Mouse (Mus musculus) kidney, embryonic 15.5 days (tissue): ENCODE data around the gene Sult2b1. TPM values are rescaled to one million over a fixed set of nuclear protein-coding genes. Genes with fewer than 3 reads are reported as not detected.

Experiments used
- ATAC-seq: fragments of 200-750 bp; cut with Nextera tagmentation; replicated peaks from 2 replicates; pipeline ENCODE4 v1.8.0; 2017; ENCODE audit warnings: moderate TSS enrichment; ENCODE audit not compliant: low FRiP score
- H3K27ac ChIP-seq: fragments of 300-500 bp; sonication (generic); 2 replicates; pipeline ENCODE4 v1.5.1; 2015; ENCODE audit warnings: mild to moderate bottlenecking, inconsistent platforms
- H3K27me3 ChIP-seq: fragments of 300-500 bp; sonication (generic); 2 replicates; pipeline ENCODE4 v1.6.1; 2015; ENCODE audit warnings: inconsistent platforms
- H3K36me3 ChIP-seq: fragments of 300-500 bp; sonication (generic); 2 replicates; pipeline ENCODE4 v1.6.1; 2015; ENCODE audit warnings: inconsistent platforms
- H3K4me1 ChIP-seq: fragments of 300-500 bp; sonication (generic); 2 replicates; pipeline ENCODE4 v1.6.1; 2015; ENCODE audit warnings: inconsistent platforms
- H3K4me2 ChIP-seq: fragments of 300-500 bp; sonication (generic); 2 replicates; pipeline ENCODE4 v1.6.1; 2015; ENCODE audit warnings: moderate library complexity, mild to moderate bottlenecking, inconsistent platforms
- H3K4me3 ChIP-seq: fragments of 300-500 bp; sonication (generic); replicated peaks from 2 replicates; pipeline ENCODE4 v1.5.1; 2015; ENCODE audit warnings: mild to moderate bottlenecking, inconsistent platforms
- H3K9ac ChIP-seq: fragments of 300-500 bp; sonication (generic); 2 replicates; pipeline ENCODE4 v1.6.1; 2015; ENCODE audit warnings: mild to moderate bottlenecking, inconsistent platforms
- H3K9me3 ChIP-seq: fragments of 300-500 bp; sonication (generic); replicated peaks from 2 replicates; pipeline ENCODE4 v1.6.1; 2016; ENCODE audit warnings: inconsistent platforms
- WGBS: fragments of 180-500 bp; shearing (Covaris S2); methylation state at CpG from one replicate; pipeline ENCODE4 v1.1.7; 2015; ENCODE audit warnings: mixed read lengths; 5-methylcytosine and 5-hydroxymethylcytosine counted together
- polyA plus RNA-seq: library from polyadenylated mRNA; unstranded; fragments of >200 nt; fragmentation: Nextera tagmentation; extraction: Ambion mirVana; gene quantifications from 2 replicates; pipeline ENCODE4 v1.2.1, GENCODE M21; 2015

The Sult2b1 gene
- polyA plus RNA-seq, 1 experiment from 2014 or later: 2.8 TPM

- peak overlapping the region; percentile 68 for H3K27ac ChIP-seq
- H3K4me2 ChIP-seq: peak overlapping the region; percentile 95
- peak overlapping the region; percentile 72 for H3K4me3 ChIP-seq
- WGBS: under 1% methylated on average over 14 of the region's 14 CpGs
- peaks cover 27% of the 10 kb centered on the region for H3K36me3 ChIP-seq
- no peaks in the 10 kb centered on the region for H3K9me3 ChIP-seq
- peak; percentile 73 for ATAC-seq
- H3K4me1 ChIP-seq: peaks cover 53% of the 10 kb centered on the region
- H3K9ac ChIP-seq: peak overlapping the region; percentile 60
- peaks cover 12% of the 10 kb centered on the region; the same call in 1 of the 2 replicates for H3K27me3 ChIP-seq
These were observed 1.7 kb upstream of the Sult2b1 start for GRCm38 (mm10) chr7:45786136-45786578.

- peak; percentile 37 for ATAC-seq
- Histone ChIP-seq H3K4me3 (peak overlapping the region; percentile 72), H3K36me3 (peaks cover 25% of the 10 kb centered on the region), H3K9me3 (no peaks in the 10 kb centered on the region), H3K27me3 (peaks cover 12% of the 10 kb centered on the region; the same call in 1 of the 2 replicates), H3K4me2 (peak overlapping the region; percentile 95), H3K27ac (peak overlapping the region; percentile 68), H3K9ac (peak overlapping the region; percentile 60), H3K4me1 (peaks cover 47% of the 10 kb centered on the region)
- WGBS: 1% methylated on average over 38 of the region's 42 CpGs
These were observed 1.1 kb upstream of the Sult2b1 start for GRCm38 (mm10) chr7:45785388-45786135.

- Histone ChIP-seq H3K27me3 (peaks cover 12% of the 10 kb centered on the region; the same call in 1 of the 2 replicates), H3K27ac (no peak within 1 kb of the TSS), H3K9me3 (no peaks in the 10 kb centered on the region), H3K36me3 (peaks cover 6% of the 10 kb centered on the region), H3K4me2 (peak within 1 kb of the TSS; percentile 95), H3K4me3 (peak within 1 kb of the TSS; percentile 72), H3K9ac (peak within 1 kb of the TSS; percentile 68), H3K4me1 (peaks cover 55% of the 10 kb centered on the region)
- ATAC-seq: 0 out of 2 replicates have a peak, but pooled peaks have one; percentile 4
- 1% methylated on average over 38 of the region's 38 CpGs for WGBS
These were observed 868 bp downstream of the Sult2b1 start, which contains the start of gene Lmtk3 for GRCm38 (mm10) chr7:45783511-45784091. Gene Lmtk3 (plus strand): TSS chr7:45783738.

GRCm38 (mm10) chr7:45782271-45782670 is 2.2 kb downstream of the Sult2b1 start:
- Histone ChIP-seq H3K27me3 (peaks cover 12% of the 10 kb centered on the region; the same call in 1 of the 2 replicates), H3K4me2 (no peak overlapping the region), H3K4me1 (peaks cover 50% of the 10 kb centered on the region), H3K9ac (no peak overlapping the region), H3K36me3 (no peaks in the 10 kb centered on the region), H3K27ac (no peak overlapping the region), H3K4me3 (no peak overlapping the region), H3K9me3 (no peaks in the 10 kb centered on the region)
- no peak for ATAC-seq
- 61% methylated on average over 4 of the region's 4 CpGs for WGBS

GRCm38 (mm10) chr7:45779081-45779641 is 5.3 kb downstream of the Sult2b1 start:
- 18% methylated on average over 22 of the region's 22 CpGs for WGBS
- peaks cover 9% of the 10 kb centered on the region; the same call in 1 of the 2 replicates for H3K27me3 ChIP-seq
- H3K9me3 ChIP-seq: no peaks in the 10 kb centered on the region
- H3K4me1 ChIP-seq: peaks cover 19% of the 10 kb centered on the region
- H3K4me2 ChIP-seq: peak overlapping the region; percentile 50
- ATAC-seq: no peak
- H3K9ac ChIP-seq: no peak overlapping the region
- no peaks in the 10 kb centered on the region for H3K36me3 ChIP-seq
- H3K27ac ChIP-seq: no peak overlapping the region
- H3K4me3 ChIP-seq: peak overlapping the region; percentile 8

GRCm38 (mm10) chr7:45775237-45775636 is 9.2 kb downstream of the Sult2b1 start:
- no peak overlapping the region for H3K27ac ChIP-seq
- H3K4me3 ChIP-seq: no peak overlapping the region
- no peak overlapping the region for H3K9ac ChIP-seq
- ATAC-seq: no peak
- WGBS: 54% methylated on average over 7 of the region's 7 CpGs
- H3K4me2 ChIP-seq: no peak overlapping the region
- no peaks in the 10 kb centered on the region for H3K9me3 ChIP-seq
- H3K36me3 ChIP-seq: no peaks in the 10 kb centered on the region
- H3K27me3 ChIP-seq: peaks cover 2% of the 10 kb centered on the region; the same call in 1 of the 2 replicates
- peaks cover 18% of the 10 kb centered on the region for H3K4me1 ChIP-seq

GRCm38 (mm10) chr7:45771101-45771500 is 13.4 kb downstream of the Sult2b1 start:
- Histone ChIP-seq H3K9me3 (no peaks in the 10 kb centered on the region), H3K9ac (no peak overlapping the region), H3K27me3 (0 out of 2 replicates have a peak, but pooled peaks cover 2% of the 10 kb centered on the region), H3K4me3 (no peak overlapping the region), H3K4me2 (no peak overlapping the region), H3K36me3 (no peaks in the 10 kb centered on the region), H3K27ac (peak overlapping the region; percentile 18; the same call in 1 of the 2 replicates), H3K4me1 (peaks cover 14% of the 10 kb centered on the region)
- ATAC-seq: no peak
- WGBS: 70% methylated on average over 4 of the region's 4 CpGs

- H3K9ac ChIP-seq: no peak overlapping the region; the same call in 1 of the 2 replicates
- H3K4me2 ChIP-seq: no peak overlapping the region
- no peak; the same call in 1 of the 2 replicates for ATAC-seq
- H3K4me1 ChIP-seq: peaks cover 16% of the 10 kb centered on the region
- WGBS: 64% methylated on average over 8 of the region's 8 CpGs
- H3K36me3 ChIP-seq: no peaks in the 10 kb centered on the region
- 0 out of 2 replicates have a peak, but pooled peaks cover 2% of the 10 kb centered on the region for H3K27me3 ChIP-seq
- H3K4me3 ChIP-seq: no peak overlapping the region
- H3K9me3 ChIP-seq: no peaks in the 10 kb centered on the region
- peak overlapping the region; percentile 18; the same call in 1 of the 2 replicates for H3K27ac ChIP-seq
These were observed 13.9 kb downstream of the Sult2b1 start for GRCm38 (mm10) chr7:45770427-45771082.

GRCm38 (mm10) chr7:45767500-45767899 is 17.0 kb downstream of the Sult2b1 start:
- Histone ChIP-seq H3K9me3 (no peaks in the 10 kb centered on the region), H3K4me1 (peaks cover 16% of the 10 kb centered on the region), H3K27ac (no peak overlapping the region), H3K27me3 (no peaks in the 10 kb centered on the region), H3K9ac (no peak overlapping the region), H3K36me3 (no peaks in the 10 kb centered on the region), H3K4me2 (no peak overlapping the region), H3K4me3 (no peak overlapping the region)
- 95% methylated on average over 6 of the region's 6 CpGs for WGBS
- ATAC-seq: no peak

GRCm38 (mm10) chr7:45766764-45767163 is 17.7 kb downstream of the Sult2b1 start:
- 46% methylated on average over 8 of the region's 8 CpGs for WGBS
- Histone ChIP-seq H3K4me3 (no peak overlapping the region), H3K9me3 (no peaks in the 10 kb centered on the region), H3K4me2 (0 out of 2 replicates have a peak overlapping the region, but pooled peaks have one; percentile 3), H3K9ac (no peak overlapping the region), H3K36me3 (no peaks in the 10 kb centered on the region), H3K27ac (no peak overlapping the region), H3K27me3 (no peaks in the 10 kb centered on the region), H3K4me1 (peaks cover 16% of the 10 kb centered on the region)
- ATAC-seq: no peak; the same call in 1 of the 2 replicates

- WGBS: 56% methylated on average over 8 of the region's 8 CpGs
- H3K9ac ChIP-seq: no peak overlapping the region
- H3K36me3 ChIP-seq: no peaks in the 10 kb centered on the region
- ATAC-seq: no peak
- H3K27ac ChIP-seq: no peak overlapping the region
- no peaks in the 10 kb centered on the region for H3K27me3 ChIP-seq
- H3K9me3 ChIP-seq: no peaks in the 10 kb centered on the region
- H3K4me3 ChIP-seq: no peak overlapping the region
- H3K4me1 ChIP-seq: peaks cover 13% of the 10 kb centered on the region
- H3K4me2 ChIP-seq: no peak overlapping the region
These were observed 18.5 kb downstream of the Sult2b1 start for GRCm38 (mm10) chr7:45765995-45766394.
